Mouse (Mus musculus) liver, adult 2 months (tissue): ENCODE results near the gene Dapk2. TPM values are rescaled to one million over a fixed set of nuclear protein-coding genes. Genes with fewer than 3 reads are reported as not detected.

Experiments used
- DNase-seq: peaks from one replicate; pipeline ENCODE4 v3.0.0-alpha.2; 2011; ENCODE audit warnings: low read depth, low spot score; ENCODE audit errors: extremely low read depth
- H3K27ac ChIP-seq: fragments of 200-500 bp; replicated peaks from 2 replicates; pipeline ENCODE4 v1.5.1; 2012; ENCODE audit warnings: low read depth, mild to moderate bottlenecking, control low read depth, inconsistent platforms, low read length; ENCODE audit not compliant: insufficient read depth
- H3K27me3 ChIP-seq: fragments of 200-500 bp; 2 replicates; pipeline ENCODE4 v1.6.1; 2012; ENCODE audit warnings: mild to moderate bottlenecking, moderate library complexity, low read length, inconsistent platforms; ENCODE audit not compliant: control insufficient read depth, insufficient read depth
- H3K36me3 ChIP-seq: fragments of 200-500 bp; 2 replicates; pipeline ENCODE4 v1.6.1; 2012; ENCODE audit warnings: low read length, inconsistent platforms; ENCODE audit not compliant: control insufficient read depth, insufficient read depth
- H3K4me1 ChIP-seq: fragments of 200-500 bp; 2 replicates; pipeline ENCODE4 v1.6.1; 2011; ENCODE audit warnings: low read length; ENCODE audit not compliant: control insufficient read depth, insufficient read depth
- H3K4me3 ChIP-seq: fragments of 200-500 bp; 2 replicates; pipeline ENCODE4 v1.5.1; 2011; ENCODE audit warnings: low read depth, mild to moderate bottlenecking, control low read depth, low read length, moderate library complexity; ENCODE audit not compliant: insufficient read depth
- H3K79me2 ChIP-seq: fragments of 200-500 bp; 2 replicates; pipeline ENCODE4 v1.6.1; 2012; ENCODE audit warnings: inconsistent platforms, mild to moderate bottlenecking, low read length, moderate library complexity; ENCODE audit not compliant: control insufficient read depth, insufficient read depth
- H3K9ac ChIP-seq: fragments of 200-500 bp; 2 replicates; pipeline ENCODE4 v1.6.1; 2012; ENCODE audit warnings: low read depth, mild to moderate bottlenecking, control low read depth, inconsistent platforms, low read length
- CTCF ChIP-seq: fragments of 200-500 bp; IDR thresholded peaks from 2 replicates; pipeline ENCODE4 v1.5.1; 2011; ENCODE audit warnings: low read depth, low read length, control low read depth
- POLR2A ChIP-seq: fragments of 200-500 bp; IDR thresholded peaks from 2 replicates; pipeline ENCODE4 v1.6.1; 2011; ENCODE audit warnings: low read length, control low read depth; ENCODE audit not compliant: insufficient read depth; ENCODE audit errors: extremely low read depth
- WGBS: fragments of 180-500 bp; shearing (Covaris S2); methylation state at CpG from one replicate; pipeline ENCODE4 v1.1.7; 2018; 5-methylcytosine and 5-hydroxymethylcytosine counted together
- polyA plus RNA-seq: library from polyadenylated mRNA; depleted of rRNA; stranded (reverse); fragments of >200 nt; gene quantifications from 2 replicates; pipeline ENCODE4 v1.2.3, GENCODE M21; 2012
- total RNA-seq: library from RNA; depleted of rRNA; stranded (reverse); fragments of >200 nt; gene quantifications from 2 replicates; pipeline ENCODE4 v1.2.3, GENCODE M21; 2014

Dapk2 gene
- total and polyA plus RNA-seq, 2 experiments = 6.2 to 9.6 TPM

- 66% methylated on average over 2 of the region's 2 CpGs for WGBS
- no peaks in the 10 kb centered on the region for H3K79me2 ChIP-seq
- H3K9ac ChIP-seq = no peak overlapping the region
- H3K36me3 ChIP-seq = no peaks in the 10 kb centered on the region
- TF ChIP-seq POLR2A (no peak), CTCF (no peak)
- DNase-seq = no peak
- H3K27ac ChIP-seq = no peak overlapping the region
- no peaks in the 10 kb centered on the region for H3K27me3 ChIP-seq
- no peak overlapping the region for H3K4me3 ChIP-seq
- H3K4me1 ChIP-seq = peaks cover 7% of the 10 kb centered on the region
These were observed 107.6 kb downstream of the Dapk2 start for GRCm38 (mm10) chr9:66265645-66266044.

GRCm38 (mm10) chr9:66266237-66267170, 108.5 kb downstream of the Dapk2 start:
- H3K4me3 ChIP-seq = no peak overlapping the region
- peaks cover 3% of the 10 kb centered on the region; the same call in 1 of the 2 replicates for H3K36me3 ChIP-seq
- peaks cover 7% of the 10 kb centered on the region for H3K4me1 ChIP-seq
- no peak for TF ChIP-seq CTCF
- no peak for TF ChIP-seq POLR2A
- H3K27me3 ChIP-seq = no peaks in the 10 kb centered on the region
- 40% methylated on average over 5 of the region's 5 CpGs for WGBS
- peak; percentile 52 for DNase-seq
- no peaks in the 10 kb centered on the region for H3K79me2 ChIP-seq
- H3K27ac ChIP-seq = no peak overlapping the region
- H3K9ac ChIP-seq = no peak overlapping the region

GRCm38 (mm10) chr9:66268804-66269203, 110.8 kb downstream of the Dapk2 start:
- Histone ChIP-seq H3K4me3 (no peak overlapping the region), H3K27me3 (no peaks in the 10 kb centered on the region), H3K27ac (no peak overlapping the region), H3K79me2 (no peaks in the 10 kb centered on the region), H3K36me3 (peaks cover 18% of the 10 kb centered on the region; the same call in 1 of the 2 replicates), H3K4me1 (peaks cover 5% of the 10 kb centered on the region), H3K9ac (no peak overlapping the region)
- TF ChIP-seq POLR2A = no peak
- no peak for TF ChIP-seq CTCF
- DNase-seq = no peak
- 94% methylated on average over 4 of the region's 4 CpGs for WGBS

- H3K27ac ChIP-seq = no peak overlapping the region
- no peak; the same call in 1 of the 2 replicates for TF ChIP-seq CTCF
- TF ChIP-seq POLR2A = no peak
- H3K36me3 ChIP-seq = peaks cover 18% of the 10 kb centered on the region; the same call in 1 of the 2 replicates
- peaks cover 5% of the 10 kb centered on the region for H3K4me1 ChIP-seq
- no peak overlapping the region for H3K4me3 ChIP-seq
- no peak overlapping the region for H3K9ac ChIP-seq
- no peaks in the 10 kb centered on the region for H3K27me3 ChIP-seq
- H3K79me2 ChIP-seq = no peaks in the 10 kb centered on the region
- no peak for DNase-seq
- 62% methylated on average over 4 of the region's 4 CpGs for WGBS
These were observed 112.0 kb downstream of the Dapk2 start for GRCm38 (mm10) chr9:66270038-66270437.

- TF ChIP-seq POLR2A = no peak
- TF ChIP-seq CTCF = no peak
These were observed 113.7 kb downstream of the Dapk2 start for GRCm38 (mm10) chr9:66271726-66272125.

GRCm38 (mm10) chr9:66273632-66274031, 115.6 kb downstream of the Dapk2 start:
- Histone ChIP-seq H3K27ac (no peak overlapping the region), H3K79me2 (no peaks in the 10 kb centered on the region), H3K36me3 (peaks cover 18% of the 10 kb centered on the region; the same call in 1 of the 2 replicates), H3K27me3 (no peaks in the 10 kb centered on the region), H3K4me3 (no peak overlapping the region), H3K4me1 (peaks cover 3% of the 10 kb centered on the region; the same call in 1 of the 2 replicates), H3K9ac (no peak overlapping the region)
- DNase-seq = no peak
- TF ChIP-seq CTCF (no peak), POLR2A (no peak)
- WGBS = 96% methylated on average over 1 of the region's 1 CpGs

More at GRCm38 (mm10) chr9:66271726-66272125, 113.7 kb downstream of the Dapk2 start:
- Histone ChIP-seq H3K36me3 (peaks cover 18% of the 10 kb centered on the region; the same call in 1 of the 2 replicates), H3K79me2 (no peaks in the 10 kb centered on the region), H3K27me3 (no peaks in the 10 kb centered on the region), H3K4me3 (no peak overlapping the region), H3K4me1 (no peaks in the 10 kb centered on the region), H3K27ac (no peak overlapping the region), H3K9ac (no peak overlapping the region)
- no peak for DNase-seq
- 76% methylated on average over 5 of the region's 5 CpGs for WGBS
